Mouse (Mus musculus) forelimb bud, embryonic 11.5 days (tissue): ENCODE data around the gene Kdf1.

ENCODE experiments used
- DNase-seq: peaks from one replicate; pipeline ENCODE4 v3.0.0-alpha.2; 2012; ENCODE audit warnings: low read depth, low spot score

Gene Kdf1

GRCm38 (mm10) chr4:133518601-133519368 lies at the start of gene Kdf1:
Gene Kdf1, plus strand, starts transcription at chr4:133518963.
- DNase-seq, result no peak

GRCm38 (mm10) chr4:133469122-133469521 lies 49.6 kb upstream of the Kdf1 start:
- no peak for DNase-seq

- no peak for DNase-seq
These were observed 47.5 kb upstream of the Kdf1 start for GRCm38 (mm10) chr4:133471135-133471821.

GRCm38 (mm10) chr4:133473833-133474232 lies 44.9 kb upstream of the Kdf1 start:
- DNase-seq, result no peak

GRCm38 (mm10) chr4:133479458-133480184 lies 39.1 kb upstream of the Kdf1 start, which contains the start of gene Tent5b:
Gene Tent5b, plus strand, starts transcription at chr4:133480132.
- peak; percentile 97 for DNase-seq

DNA sequence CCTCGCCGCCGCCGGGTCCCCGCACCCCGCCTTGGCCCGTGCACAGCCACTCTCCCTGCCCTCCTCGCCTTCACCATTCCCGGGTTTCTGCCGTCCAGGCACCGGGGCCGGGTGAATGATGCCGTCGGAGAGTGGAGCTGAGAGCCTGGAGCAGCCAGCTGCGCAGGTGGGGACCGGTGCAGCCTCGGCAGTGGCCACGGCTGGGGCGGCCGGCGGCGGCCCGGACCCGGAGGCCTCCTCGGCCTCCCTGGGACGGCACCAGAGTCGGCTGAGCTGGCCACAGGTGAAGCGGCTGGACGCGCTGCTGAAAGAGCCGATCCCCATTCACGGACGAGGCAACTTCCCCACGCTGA lies 38.6 kb upstream of the Kdf1 start:
- no peak for DNase-seq

GRCm38 (mm10) chr4:133480754-133481153 lies 38.0 kb upstream of the Kdf1 start:
- no peak for DNase-seq

GRCm38 (mm10) chr4:133481488-133481887 lies 37.3 kb upstream of the Kdf1 start:
- DNase-seq, result no peak

DNA sequence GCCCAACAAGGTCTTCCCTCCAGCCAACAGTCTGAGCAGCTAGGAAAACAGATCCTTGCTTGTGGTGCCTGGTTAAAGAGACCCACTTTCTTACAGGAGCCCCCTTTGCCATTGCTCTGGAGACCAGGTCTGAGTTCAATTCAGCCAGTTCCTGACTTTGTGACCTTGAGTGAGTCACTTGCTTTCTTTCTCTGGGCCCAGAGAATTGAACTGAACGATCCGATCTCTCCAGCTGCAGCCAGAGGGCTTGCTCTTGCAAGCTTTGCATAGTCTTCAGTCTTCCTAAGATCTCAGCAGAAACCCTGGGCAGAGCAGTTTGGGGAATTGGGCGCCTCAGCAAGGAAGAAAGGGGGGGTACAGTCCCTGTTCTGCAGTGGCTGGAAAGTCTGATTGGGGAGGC lies 36.3 kb upstream of the Kdf1 start:
- DNase-seq, result no peak

GRCm38 (mm10) chr4:133484266-133485025 lies 34.3 kb upstream of the Kdf1 start:
- no peak for DNase-seq

DNA sequence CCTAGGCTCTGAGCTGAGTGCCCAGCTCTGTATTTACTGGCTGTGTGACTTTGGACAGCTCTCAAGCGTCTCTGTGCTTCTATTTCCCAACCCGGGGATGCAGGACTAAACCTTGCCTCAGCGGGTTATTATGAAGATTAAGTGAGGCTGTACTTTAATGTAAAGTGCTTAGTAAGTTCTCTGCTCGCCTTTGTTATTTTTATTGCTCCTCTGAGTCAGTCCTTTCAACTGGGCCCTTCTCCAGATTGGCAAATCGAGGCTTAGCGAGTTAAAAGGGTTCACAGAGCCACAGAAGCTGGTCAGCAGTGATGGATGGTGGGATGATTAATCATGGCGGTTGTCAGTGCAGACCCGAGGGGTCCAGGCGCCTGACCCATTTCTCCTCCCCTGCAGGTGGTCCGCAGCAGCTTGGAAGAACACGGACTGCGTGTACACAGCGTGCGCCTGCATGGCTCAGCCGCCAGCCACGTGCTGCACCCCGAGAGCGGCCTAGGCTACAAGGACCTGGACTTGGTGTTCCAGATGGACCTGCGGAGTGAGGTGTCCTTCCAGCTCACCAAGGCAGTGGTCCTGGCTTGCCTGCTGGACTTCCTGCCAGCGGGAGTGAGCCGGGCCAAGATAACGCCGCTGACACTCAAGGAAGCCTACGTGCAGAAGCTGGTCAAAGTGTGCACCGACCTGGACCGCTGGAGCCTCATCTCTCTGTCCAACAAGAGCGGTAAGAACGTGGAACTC lies 32.9 kb upstream of the Kdf1 start:
- DNase-seq, result no peak

DNA sequence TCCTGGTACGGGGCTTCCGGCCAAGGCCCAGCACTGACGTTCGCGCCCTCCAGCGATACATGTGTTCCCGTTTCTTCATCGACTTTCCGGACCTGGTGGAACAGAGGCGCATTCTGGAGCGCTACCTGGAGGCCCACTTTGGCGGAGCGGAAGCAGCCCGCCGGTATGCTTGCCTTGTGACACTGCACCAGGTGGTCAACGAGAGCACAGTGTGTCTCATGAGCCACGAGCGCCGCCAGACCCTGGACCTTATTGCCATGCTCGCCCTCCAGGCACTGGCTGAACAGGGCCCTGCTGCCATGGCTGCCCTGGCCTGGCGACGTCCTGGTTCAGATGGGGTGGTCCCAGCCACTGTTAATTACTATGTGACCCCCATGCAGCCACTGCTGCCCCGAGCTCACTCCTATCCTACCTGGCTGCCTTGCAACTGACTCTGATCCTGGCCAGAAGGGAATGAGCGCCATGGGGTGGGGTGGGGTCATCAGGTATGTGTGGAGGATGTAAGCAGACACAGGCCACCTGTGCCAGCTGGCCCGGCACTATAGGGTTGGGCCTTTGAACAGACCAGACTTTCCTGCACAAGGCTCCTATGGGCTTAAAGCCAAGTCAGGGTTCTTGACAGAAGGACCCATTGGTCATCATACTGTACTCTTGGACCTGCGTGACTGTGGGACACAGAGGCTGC lies 31.9 kb upstream of the Kdf1 start:
- no peak for DNase-seq

DNA sequence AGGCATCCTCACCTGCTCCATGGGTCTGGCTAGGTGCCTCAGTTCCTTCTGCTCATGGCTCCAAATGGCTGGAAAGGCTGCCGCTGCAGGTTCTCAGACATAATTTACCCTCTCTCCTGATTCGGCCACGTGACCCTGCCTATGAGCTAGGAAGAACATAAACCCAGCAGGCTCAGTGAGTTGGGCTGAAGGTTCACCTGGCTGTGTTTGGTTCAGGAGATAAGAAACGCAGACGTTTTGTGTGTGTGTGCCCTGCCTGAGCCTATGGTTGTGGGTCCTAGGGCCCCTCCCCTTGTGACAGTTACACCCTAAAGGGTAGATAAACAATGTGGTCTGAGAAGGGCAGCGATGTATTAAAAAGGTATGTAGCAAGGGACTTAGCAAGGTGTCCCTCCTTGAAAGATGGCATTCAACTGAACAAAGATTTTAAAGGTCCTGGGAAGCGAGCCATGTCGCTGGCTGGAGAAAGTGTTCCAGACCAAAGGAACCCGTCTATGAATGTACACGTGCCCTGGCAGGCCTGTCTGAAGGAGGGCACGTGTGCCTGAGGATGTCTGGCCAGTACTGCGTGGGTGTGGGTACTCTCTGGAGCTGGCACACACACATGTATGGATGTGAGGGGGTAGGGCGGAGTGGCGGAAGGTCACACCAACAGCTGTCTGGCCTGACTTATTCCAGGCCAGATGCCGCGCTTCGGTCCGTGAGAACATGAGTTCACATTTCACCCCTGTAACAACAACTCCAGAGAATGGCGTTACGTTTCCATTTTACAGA lies 30.0 kb upstream of the Kdf1 start:
- DNase-seq, result no peak

- DNase-seq, result no peak
These were observed 29.1 kb upstream of the Kdf1 start for GRCm38 (mm10) chr4:133489489-133490245.

DNA sequence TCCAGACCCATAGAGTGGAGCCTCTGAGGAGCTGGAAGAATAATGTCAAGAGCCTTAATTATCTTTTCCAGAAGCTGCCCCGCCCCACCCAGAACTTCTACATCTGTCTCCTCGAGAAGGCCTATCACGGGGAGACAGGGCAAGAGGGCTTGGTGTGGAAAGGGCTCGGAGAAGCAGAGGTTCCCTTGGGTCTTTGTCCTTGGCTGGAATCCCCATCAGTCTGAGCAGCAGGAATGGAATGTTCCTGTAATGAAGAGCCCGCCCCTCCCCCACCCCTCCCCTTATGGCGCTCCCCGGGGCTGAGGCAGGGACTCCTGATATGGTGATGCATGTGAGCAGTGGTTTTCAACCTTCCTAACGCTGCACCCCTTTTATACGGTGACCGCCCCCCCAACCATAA lies 27.0 kb upstream of the Kdf1 start:
- no peak for DNase-seq

DNA sequence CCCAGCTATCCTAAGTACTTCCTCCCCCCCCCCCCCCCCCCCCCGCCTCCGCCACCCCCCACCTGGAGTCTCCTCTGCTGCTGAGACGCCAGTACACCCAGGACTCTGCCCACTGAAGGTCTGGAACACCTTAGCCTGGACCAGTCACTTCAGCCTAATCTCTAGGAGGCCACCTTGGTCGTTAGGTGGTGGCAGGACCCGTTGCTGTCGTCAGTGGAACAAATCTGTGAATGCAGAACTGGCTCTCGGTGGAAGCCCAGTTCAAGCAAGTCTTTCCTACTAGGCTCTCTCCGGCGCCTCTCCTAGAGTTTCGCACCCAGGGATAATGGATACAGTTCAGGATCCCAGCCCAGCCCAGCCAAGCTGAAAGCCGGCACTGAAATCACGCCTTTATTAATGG lies 24.9 kb upstream of the Kdf1 start:
- no peak for DNase-seq

DNA sequence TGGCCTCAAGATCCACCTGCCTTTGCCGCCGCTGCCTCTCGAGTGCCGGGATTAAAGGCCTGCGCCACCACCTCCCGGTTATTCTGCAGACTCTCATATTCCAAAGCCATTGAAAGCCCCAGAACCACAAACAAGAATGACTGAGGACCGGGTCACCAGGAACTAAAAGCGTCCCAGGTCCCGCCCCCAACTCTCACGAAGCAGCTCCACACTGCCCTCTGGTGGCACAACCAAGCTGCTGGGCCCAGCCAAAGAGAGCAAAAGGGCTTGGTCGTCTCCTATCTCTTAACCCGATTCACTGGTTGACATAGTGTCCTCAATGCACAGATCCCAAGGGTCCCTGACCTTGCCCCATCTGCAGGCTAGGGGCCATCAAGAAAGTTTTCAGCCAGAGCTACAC lies 24.3 kb upstream of the Kdf1 start:
- peak; percentile 84 for DNase-seq

DNA sequence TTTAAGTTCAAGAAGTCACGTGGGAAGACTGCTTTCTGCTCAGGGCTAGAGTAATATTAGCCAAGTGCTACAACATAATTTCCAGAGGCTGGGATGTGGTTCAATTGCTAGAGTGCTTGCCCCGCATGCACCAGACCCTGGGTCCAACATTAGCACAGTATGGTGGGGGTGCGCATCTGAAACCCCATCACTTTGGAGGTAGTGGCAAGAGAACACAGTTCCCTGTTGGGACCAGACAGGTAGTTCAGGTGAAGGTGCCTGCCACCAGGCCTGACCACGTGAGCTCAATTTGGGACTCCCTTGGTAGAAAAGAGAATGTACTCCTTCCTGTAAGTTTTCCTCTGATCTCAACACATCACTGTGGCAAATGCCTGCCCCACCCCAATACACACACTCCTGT lies 23.9 kb upstream of the Kdf1 start:
- DNase-seq, result no peak

DNA sequence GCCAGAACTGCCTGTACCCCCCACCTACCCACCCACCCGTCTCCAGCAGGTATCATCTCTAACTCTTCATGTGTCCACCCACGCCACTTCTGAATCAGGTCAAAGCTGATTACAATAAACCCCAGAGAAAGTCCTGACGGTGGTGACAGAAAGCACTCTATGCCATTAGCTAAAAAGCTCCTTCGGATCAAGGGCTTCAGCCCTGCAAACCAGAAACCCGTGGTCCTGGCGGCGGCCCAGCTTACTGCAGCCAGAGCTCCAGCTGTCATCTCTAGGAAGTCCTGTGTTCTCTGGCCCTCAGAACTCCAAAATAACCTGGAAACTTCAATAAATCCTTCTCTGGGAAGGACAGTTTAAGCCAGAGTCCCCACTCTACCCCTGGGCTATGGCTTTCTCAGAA lies 23.1 kb upstream of the Kdf1 start:
- no peak for DNase-seq
